Mouse (Mus musculus) lung, postnatal 0 days (tissue): ENCODE data around the gene Stim1.

Experiments
- CTCF ChIP-seq: IDR thresholded peaks from 2 replicates; pipeline ENCODE4 v1.5.1; 2016; ENCODE audit warnings: antibody characterized with exemption, mild to moderate bottlenecking
- EP300 ChIP-seq: IDR thresholded peaks from 2 replicates; pipeline ENCODE4 v1.6.1; 2016; ENCODE audit warnings: antibody characterized with exemption, mild to moderate bottlenecking, control low read depth

DNA sequence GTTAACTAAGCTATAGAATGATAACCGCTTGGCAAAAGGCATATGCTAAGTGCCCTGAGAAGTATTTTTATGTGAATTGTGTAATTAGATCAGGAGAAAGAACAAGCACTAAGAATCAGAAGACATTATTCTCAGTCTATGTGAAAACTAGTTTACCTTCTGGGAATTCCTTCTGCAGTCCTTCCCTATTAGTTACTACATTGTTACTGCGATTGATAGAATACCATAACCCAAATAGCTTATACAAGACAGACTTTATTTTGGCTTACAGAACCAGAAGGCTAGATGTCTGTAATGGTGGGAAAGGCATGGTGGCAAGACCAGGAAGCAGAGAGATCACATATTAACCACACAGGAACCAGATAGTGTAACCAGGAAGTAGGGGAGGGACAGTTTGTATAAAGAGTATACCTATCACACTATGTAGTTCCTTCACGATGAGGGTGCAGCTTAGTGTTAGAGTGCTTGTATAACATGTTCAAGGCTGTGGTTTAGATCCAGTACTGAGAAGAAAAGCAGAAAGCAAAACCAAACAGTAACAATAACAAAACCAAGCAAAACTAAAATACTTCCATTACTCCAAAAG lies 50.1 kb downstream of the Stim1 start:
- no peak for TF ChIP-seq CTCF
- TF ChIP-seq EP300: no peak
